In genomic region chr8:116614901-116615300, GRCm38 (mm10) we compare ENCODE assay signal across 14 mouse cellular contexts.
A peak's percentile ranks its signal among the peaks of the same experiment; 100 is the strongest.
DNase-seq lines count a peak whose midpoint lies in the region; ATAC-seq lines count a peak whose summit lies in the region.
"Had no signal": no experiment of that assay in that cellular context is flagged by ENCODE, and none has a peak within 500 bp of the region (broad histone marks: within the 10 kb centered on the region; RNA-seq: fewer than 3 reads in every experiment).

No protein-coding gene starts in this region.

- H3K9ac ChIP-seq in heart, embryonic 11.5 days (ENCODE audit: low read depth, low read length) = no peak overlapping the region
- H3K9ac ChIP-seq: forebrain, postnatal 0 days; heart, embryonic 13.5 days had no signal

- H3K27ac ChIP-seq in heart, embryonic 11.5 days (ENCODE audit: low read depth, low read length) = no peak overlapping the region
- H3K27ac ChIP-seq: heart, embryonic 13.5 days had no signal

- peak; percentile 44 for DNase-seq in heart, adult 8-10 months (ENCODE audit: low spot score)
- DNase-seq in cerebellum, adult 11 months = peak; percentile 86
- peak; percentile 93 for DNase-seq in cerebellum, adult 9-11 months
- DNase-seq in heart, postnatal 36 days = peak; percentile 39 to 44
- no peak for DNase-seq in ovary, postnatal 10 days (ENCODE audit: low spot score)
- DNase-seq: forebrain, postnatal 0 days; kidney, postnatal 25 days; lung, adult 2 months; thymus, postnatal 14 days had no signal

- WGBS in heart, embryonic 11.5 days (ENCODE audit: insufficient replicate concordance) = 88% methylated on average over 7 of the region's 7 CpGs

- ATAC-seq in heart, embryonic 11.5 days (replicated peaks; ENCODE audit: insufficient number of reproducible peaks, low FRiP score, low TSS enrichment) = no peak
- no peak for ATAC-seq in erythroblast, adult 5-6 weeks (replicated peaks; ENCODE audit: low FRiP score, poor library complexity, severe bottlenecking)
- ATAC-seq: forebrain, postnatal 0 days; intestine, postnatal 0 days had no signal

- H3K4me2 ChIP-seq in heart, embryonic 11.5 days = no peak overlapping the region
- H3K4me2 ChIP-seq: heart, embryonic 13.5 days had no signal

- H3K27me3 ChIP-seq in heart, embryonic 11.5 days (ENCODE audit: control insufficient read depth, insufficient read depth, low read length) = no peaks in the 10 kb centered on the region
- H3K27me3 ChIP-seq: heart, embryonic 13.5 days; megakaryocyte, embryonic 14.5 days had no signal

- no peaks in the 10 kb centered on the region for H3K36me3 ChIP-seq in heart, embryonic 11.5 days (ENCODE audit: control insufficient read depth, insufficient read depth, low read length)
- H3K36me3 ChIP-seq: heart, embryonic 13.5 days had no signal

- H3K4me1 ChIP-seq in heart, embryonic 11.5 days (ENCODE audit: control insufficient read depth, insufficient read depth, low read length) = no peaks in the 10 kb centered on the region
- H3K4me1 ChIP-seq: heart, embryonic 13.5 days; megakaryocyte, embryonic 14.5 days had no signal

- H3K4me3 ChIP-seq in heart, embryonic 11.5 days (ENCODE audit: low read depth, low read length) = no peak overlapping the region
- H3K4me3 ChIP-seq: heart, embryonic 13.5 days; megakaryocyte, embryonic 14.5 days had no signal

- no peaks in the 10 kb centered on the region for H3K9me3 ChIP-seq in heart, embryonic 11.5 days (replicated peaks; ENCODE audit: control insufficient read depth, low read length)
- H3K9me3 ChIP-seq: heart, embryonic 13.5 days had no signal

- intact Hi-C loops in heart, postnatal 36 days (cut with DNase I) = no loop called here
